Mouse (Mus musculus) intestine, embryonic 16.5 days (tissue): ENCODE data around the gene Gm27021. TPM values are rescaled to one million over a fixed set of nuclear protein-coding genes. Genes with fewer than 3 reads are reported as not detected.

Source experiments
- ATAC-seq: fragments of 200-750 bp; cut with Nextera tagmentation; 2 replicates; pipeline ENCODE4 v1.8.0; 2017; ENCODE audit warnings: moderate TSS enrichment, moderate library complexity
- H3K27ac ChIP-seq: fragments of 300-500 bp; sonication (generic); 2 replicates; pipeline ENCODE4 v1.5.1; 2014; ENCODE audit warnings: mild to moderate bottlenecking, low read length
- H3K27me3 ChIP-seq: fragments of 300-500 bp; sonication (generic); replicated peaks from 2 replicates; pipeline ENCODE4 v1.6.1; 2014; ENCODE audit warnings: low read length, control low read depth, mixed read lengths; ENCODE audit not compliant: control insufficient read depth, insufficient read depth
- H3K36me3 ChIP-seq: fragments of 300-500 bp; sonication (generic); 2 replicates; pipeline ENCODE4 v1.6.1; 2014; ENCODE audit warnings: low read length, control low read depth; ENCODE audit not compliant: control insufficient read depth, insufficient read depth
- H3K4me1 ChIP-seq: fragments of 300-500 bp; sonication (generic); 2 replicates; pipeline ENCODE4 v1.6.1; 2014; ENCODE audit warnings: low read length, control low read depth, mixed read lengths; ENCODE audit not compliant: control insufficient read depth, insufficient read depth
- H3K4me2 ChIP-seq: fragments of 300-500 bp; sonication (generic); 2 replicates; pipeline ENCODE4 v1.6.1; 2014; ENCODE audit warnings: low read depth, low read length, control low read depth
- H3K4me3 ChIP-seq: fragments of 300-500 bp; sonication (generic); 2 replicates; pipeline ENCODE4 v1.5.1; 2014; ENCODE audit warnings: mild to moderate bottlenecking, low read length
- H3K9ac ChIP-seq: fragments of 300-500 bp; sonication (generic); 2 replicates; pipeline ENCODE4 v1.6.1; 2014; ENCODE audit warnings: low read depth, low read length
- H3K9me3 ChIP-seq: fragments of 300-500 bp; sonication (generic); 2 replicates; pipeline ENCODE4 v1.6.1; 2016; ENCODE audit warnings: low read length, control low read depth; ENCODE audit not compliant: control insufficient read depth
- WGBS: fragments of 180-500 bp; shearing (Covaris S2); extraction: QIAGEN DNeasy Blood & Tissue Kit; methylation state at CpG from one replicate; pipeline ENCODE4 v1.1.7; 2014; 5-methylcytosine and 5-hydroxymethylcytosine counted together
- polyA plus RNA-seq: library from polyadenylated mRNA; unstranded; fragments of >200 nt; fragmentation: Nextera tagmentation; extraction: Ambion mirVana; gene quantifications from 2 replicates; pipeline ENCODE4 v1.2.1, GENCODE M21; 2015

Gm27021 gene
- polyA plus RNA-seq, 1 experiment from 2014 or later: 1.5 TPM

GRCm38 (mm10) chr8:120561539-120562435 lies 106.1 kb downstream of the Gm27021 start:
- Histone ChIP-seq H3K4me1 (peaks cover 63% of the 10 kb centered on the region), H3K9me3 (no peaks in the 10 kb centered on the region), H3K27me3 (no peaks in the 10 kb centered on the region), H3K4me3 (no peak overlapping the region), H3K9ac (no peak overlapping the region), H3K36me3 (peaks cover 5% of the 10 kb centered on the region; the same call in 1 of the 2 replicates), H3K4me2 (no peak overlapping the region), H3K27ac (peak overlapping the region; percentile 24)
- ATAC-seq: no peak
- 82% methylated on average over 22 of the region's 22 CpGs for WGBS

- H3K4me3 ChIP-seq: no peak overlapping the region
- peaks cover 73% of the 10 kb centered on the region for H3K4me1 ChIP-seq
- H3K4me2 ChIP-seq: no peak overlapping the region
- H3K36me3 ChIP-seq: no peaks in the 10 kb centered on the region
- no peak overlapping the region for H3K27ac ChIP-seq
- no peak for ATAC-seq
- 84% methylated on average over 5 of the region's 5 CpGs for WGBS
- H3K9ac ChIP-seq: no peak overlapping the region
- H3K27me3 ChIP-seq: no peaks in the 10 kb centered on the region
- H3K9me3 ChIP-seq: no peaks in the 10 kb centered on the region
Observed at GRCm38 (mm10) chr8:120560535-120560934, 107.3 kb downstream of the Gm27021 start.

- ATAC-seq: no peak
- Histone ChIP-seq H3K9me3 (no peaks in the 10 kb centered on the region), H3K4me2 (no peak overlapping the region), H3K36me3 (no peaks in the 10 kb centered on the region), H3K27me3 (no peaks in the 10 kb centered on the region), H3K27ac (no peak overlapping the region), H3K4me3 (no peak overlapping the region), H3K9ac (0 out of 2 replicates have a peak overlapping the region, but pooled peaks have one; percentile 16), H3K4me1 (peaks cover 66% of the 10 kb centered on the region)
- WGBS: 57% methylated on average over 11 of the region's 11 CpGs
Observed at GRCm38 (mm10) chr8:120559654-120560053, 108.2 kb downstream of the Gm27021 start.

Other genes with a start within 250 kb of the Gm27021 start
- gene Gins2, start 78.8 kb downstream of the Gm27021 start, polyA plus RNA-seq: 75.1 and 87.5 TPM in 2 replicates
- gene 1190005I06Rik, start 20.4 kb downstream of the Gm27021 start, polyA plus RNA-seq: 1.8 and 1.9 TPM in 2 replicates
- gene Cox4i1, start 143 bp upstream of the Gm27021 start, polyA plus RNA-seq: 1,710 and 1,737 TPM in 2 replicates
- gene Emc8, start 494 bp upstream of the Gm27021 start, polyA plus RNA-seq: 214 and 235 TPM in 2 replicates
- gene Irf8, start 68.3 kb upstream of the Gm27021 start, polyA plus RNA-seq: 55.5 and 55.6 TPM in 2 replicates